Mouse (Mus musculus) liver, adult 2 months (tissue): Measurements from ENCODE around the gene Rps17.

Experiments
- CTCF ChIP-seq: fragments of 200-500 bp; IDR thresholded peaks from 2 replicates; pipeline ENCODE4 v1.5.1; 2011; ENCODE audit warnings: low read depth, low read length, control low read depth
- POLR2A ChIP-seq: fragments of 200-500 bp; IDR thresholded peaks from 2 replicates; pipeline ENCODE4 v1.6.1; 2011; ENCODE audit warnings: low read length, control low read depth; ENCODE audit not compliant: insufficient read depth; ENCODE audit errors: extremely low read depth

- TF ChIP-seq CTCF, result no peak
- TF ChIP-seq POLR2A, result no peak
These were observed 43.7 kb downstream of the Rps17 start for GRCm38 (mm10) chr7:81301323-81301722.
